Mouse (Mus musculus) thymus, postnatal 4 days (tissue): ENCODE measurements at regions not wholly inside any gene's neighbourhood (a gene's known extent, or its start where the extent isn't known, plus 50 kb on each side); places are given as distances from the start of the nearest gene placed in this dataset.

ENCODE experiments used
- DNase-seq: peaks from one replicate; pipeline ENCODE4 v3.0.0; 2021

DNA sequence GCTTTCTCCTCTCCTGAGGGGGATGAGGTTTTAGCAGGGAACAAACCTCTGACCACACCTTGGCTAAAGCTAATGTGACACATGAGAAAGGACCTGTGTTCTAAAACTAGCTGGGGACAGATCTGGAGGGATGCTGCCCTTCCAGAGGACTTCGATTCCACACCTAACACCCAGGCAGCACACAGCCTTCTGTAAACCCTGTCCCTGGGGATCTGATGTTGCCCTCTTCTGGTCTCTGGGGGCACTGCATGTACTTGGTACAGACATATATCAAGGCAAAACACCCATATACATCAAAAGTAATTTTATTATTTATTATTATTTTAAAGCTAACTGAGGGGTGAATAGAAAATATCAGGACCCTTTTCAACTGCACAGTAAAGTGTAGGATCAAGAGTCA is 65.0 kb upstream of the Sfrp2 start:
- DNase-seq: peak; percentile 48

DNA sequence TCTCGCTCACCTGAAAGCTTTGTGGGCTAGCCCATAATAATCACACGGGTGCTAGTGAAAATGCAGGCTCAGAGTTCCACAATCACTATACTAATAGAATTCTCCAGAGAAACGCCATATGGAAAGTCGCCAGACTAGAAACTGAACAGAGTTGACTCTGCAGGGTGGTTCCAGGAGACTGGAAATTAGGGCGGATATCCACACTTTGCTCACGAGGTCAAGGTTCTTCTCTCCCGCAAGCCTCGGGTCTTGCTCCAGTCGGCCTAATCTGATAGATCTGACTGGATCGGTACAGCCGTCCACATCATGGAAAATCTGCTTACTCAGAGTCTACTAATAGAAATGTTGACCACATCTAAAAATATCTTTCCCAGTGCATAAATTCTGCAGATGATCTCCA is 61.6 kb upstream of the Sfrp2 start:
- no peak for DNase-seq

DNA sequence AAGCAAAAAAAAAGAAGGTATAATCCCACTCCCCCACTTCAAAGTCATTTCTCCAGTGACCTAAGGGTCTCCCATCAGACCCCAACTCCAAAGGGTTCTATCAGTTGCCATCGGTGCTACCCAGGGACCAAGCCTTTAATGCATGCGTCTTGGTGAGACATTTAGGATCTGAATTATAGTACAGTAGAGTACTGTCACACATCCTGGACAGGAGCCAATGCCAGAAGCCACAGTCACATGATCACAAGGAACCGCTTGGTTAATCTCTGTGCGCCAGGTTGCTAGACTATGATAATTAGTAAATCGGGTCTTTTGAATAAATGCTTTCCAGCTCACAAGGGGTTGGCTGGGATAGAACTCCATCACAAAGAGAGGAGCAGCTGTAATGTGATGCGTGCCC is 60.9 kb upstream of the Sfrp2 start:
- no peak for DNase-seq

DNA sequence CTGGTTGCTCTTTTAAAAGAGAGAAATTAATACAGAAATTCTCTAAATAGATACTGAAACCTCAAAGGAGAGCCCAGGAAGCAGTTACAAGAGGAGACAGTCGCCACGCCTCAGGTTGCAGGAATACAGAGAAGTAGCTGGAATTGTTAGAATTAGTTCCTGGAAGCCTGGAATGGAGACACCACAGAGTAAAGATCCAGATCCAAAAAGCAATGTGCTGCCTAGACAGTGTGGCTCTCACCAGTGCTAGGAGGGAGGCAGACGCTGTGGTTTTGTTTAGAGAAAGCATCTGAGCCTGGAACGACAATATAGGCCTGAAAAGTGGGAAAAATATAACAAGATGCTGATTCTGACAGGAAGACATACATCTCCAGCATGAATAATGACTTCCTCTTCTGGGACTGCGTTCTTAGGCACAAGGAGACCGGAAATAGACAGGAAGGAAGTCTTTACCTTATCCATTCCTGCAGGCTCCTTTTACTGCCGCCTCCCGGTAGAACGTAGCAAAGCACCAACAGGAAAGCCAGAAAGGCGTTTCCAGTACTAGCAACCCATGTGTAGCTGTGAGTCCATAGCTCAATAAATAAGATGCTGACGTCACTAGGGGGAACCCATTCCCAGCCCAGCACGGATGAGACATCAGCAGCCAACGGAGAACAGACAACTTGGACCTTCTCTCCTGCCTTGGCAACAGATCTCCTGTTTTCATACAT is 59.4 kb upstream of the Sfrp2 start:
- DNase-seq: peak; percentile 50

DNA sequence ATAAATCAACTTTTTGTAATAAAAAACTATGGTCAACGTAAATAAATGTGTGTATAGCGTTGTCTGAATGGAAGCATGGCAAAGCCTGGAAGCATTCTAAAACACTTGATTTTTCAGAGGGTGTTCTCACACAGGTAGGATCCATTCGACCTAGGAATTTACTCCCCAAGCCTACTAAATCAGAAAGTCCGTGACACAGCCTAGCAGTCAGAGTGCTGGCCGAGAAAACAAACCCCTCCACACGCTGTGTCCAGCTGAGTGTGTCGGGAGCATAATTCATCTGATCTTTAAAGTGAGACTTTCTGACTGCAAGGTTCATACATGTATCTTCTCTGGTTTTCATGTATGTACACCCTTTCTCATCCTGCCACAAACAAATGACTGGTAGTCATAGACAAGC is 58.8 kb upstream of the Sfrp2 start:
- no peak for DNase-seq

DNA sequence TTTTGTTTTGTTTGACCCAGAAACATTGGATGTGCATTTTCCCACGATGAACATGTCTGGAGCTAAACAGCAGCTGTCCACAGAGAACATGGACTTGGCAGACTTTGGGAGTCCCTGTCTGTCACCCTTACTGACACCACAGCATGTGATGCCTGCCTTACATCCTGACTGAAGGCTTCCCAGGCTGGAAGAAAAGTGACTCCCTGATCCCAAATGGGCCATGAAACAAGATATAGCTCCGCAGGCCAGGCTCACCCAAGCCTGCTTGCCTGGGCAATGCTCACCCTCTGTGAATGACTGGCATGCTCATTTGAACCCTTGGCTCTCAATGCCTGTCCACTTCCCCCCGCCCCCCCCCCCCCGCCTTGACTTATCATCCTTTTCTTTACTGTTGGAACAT is 57.1 kb upstream of the Sfrp2 start:
- no peak for DNase-seq

DNA sequence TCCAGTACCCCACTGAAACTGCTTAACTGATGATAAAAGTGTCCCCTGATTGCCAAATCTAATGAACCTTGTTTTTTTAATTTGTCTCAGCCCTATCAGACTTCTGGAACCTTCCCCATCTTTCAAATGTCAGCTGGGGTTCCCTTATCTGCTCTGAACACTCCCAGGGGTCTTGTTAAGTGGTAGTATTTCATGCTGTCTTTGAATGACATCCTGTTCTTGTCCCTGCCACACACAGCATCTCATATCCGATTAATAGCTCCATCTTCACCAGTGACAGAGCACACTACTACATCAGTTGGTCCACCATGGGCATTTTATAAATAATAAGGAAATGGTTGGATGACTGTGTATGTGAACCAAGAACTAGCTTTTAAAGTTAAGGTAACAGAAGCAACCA is 56.6 kb upstream of the Sfrp2 start:
- no peak for DNase-seq

DNA sequence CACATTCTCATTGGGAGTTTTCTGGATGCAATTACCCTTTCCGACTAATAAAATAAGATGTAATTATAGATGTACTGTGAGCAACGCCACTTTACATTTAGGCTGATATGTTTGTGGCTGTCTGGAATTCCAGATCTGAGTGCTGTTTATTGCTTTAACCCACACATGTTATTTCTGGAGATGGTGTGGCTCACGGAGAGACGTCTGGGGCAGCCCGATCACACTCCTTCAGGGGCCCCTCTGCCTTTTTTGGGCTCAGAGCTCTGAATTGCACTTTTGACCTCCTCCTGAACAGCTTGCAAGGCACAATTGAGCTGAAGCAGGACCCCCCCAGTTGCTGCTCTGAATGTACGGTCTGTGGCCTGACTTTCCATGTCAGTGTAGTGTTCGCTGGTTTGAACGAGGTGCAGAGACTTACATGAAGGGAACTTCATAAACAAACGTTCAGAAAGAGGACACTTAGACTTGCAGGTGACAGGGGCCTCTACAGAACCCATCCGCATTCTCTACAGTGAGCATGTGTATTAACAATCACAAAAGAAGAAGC is 55.1 kb upstream of the Sfrp2 start:
- DNase-seq: no peak

DNA sequence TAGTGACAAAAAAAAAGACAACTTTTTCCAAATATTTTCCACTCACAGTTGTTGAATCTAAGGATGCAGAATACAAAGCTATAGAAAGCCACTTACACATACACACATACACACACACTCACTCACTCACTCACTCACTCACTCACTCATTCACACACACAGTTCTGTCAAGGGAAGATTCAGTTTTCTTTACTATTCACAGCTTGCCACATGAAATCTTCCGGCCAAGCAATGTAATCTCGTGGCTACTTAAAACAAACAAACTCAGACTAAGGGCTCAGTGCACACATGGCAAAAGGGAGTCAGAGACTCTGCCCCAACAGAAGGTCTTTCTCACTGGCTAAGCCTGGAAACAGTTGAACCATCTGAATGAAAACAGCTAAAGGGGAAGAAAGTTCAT is 53.8 kb upstream of the Sfrp2 start:
- DNase-seq: no peak

DNA sequence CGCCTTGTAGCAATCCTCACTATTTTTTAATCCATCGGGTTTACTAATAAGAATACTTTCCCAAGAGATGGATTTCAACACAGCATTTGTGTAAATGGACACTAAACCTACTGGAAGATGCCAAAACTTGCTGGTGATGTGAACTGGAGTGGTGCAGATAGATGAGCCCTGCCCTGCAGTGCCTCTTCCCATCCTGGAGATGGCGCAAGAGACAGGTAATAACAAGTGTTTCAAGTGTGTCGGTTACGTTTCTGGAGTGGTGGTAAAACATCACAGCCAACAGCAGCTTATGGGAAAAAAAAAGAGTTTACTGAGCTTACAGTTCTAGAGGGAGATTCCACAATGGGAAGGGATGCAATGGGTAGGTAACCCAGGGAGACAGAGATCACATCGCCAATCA is 51.5 kb upstream of the Sfrp2 start:
- DNase-seq: peak; percentile 18
